Mouse (Mus musculus) adrenal gland, adult 8-10 months (tissue): Measurements from ENCODE around the gene Gm11397. TPM values are rescaled to one million over a fixed set of nuclear protein-coding genes. Genes with fewer than 3 reads are reported as not detected.
"Not testable (repeated sequence)": the region's sequence is repeated elsewhere in the genome, so short reads cannot be mapped to it uniquely, and the experiment has no call there.

ENCODE experiments used
- DNase-seq: peaks from one replicate; pipeline ENCODE4 v3.0.0; 2022
- total RNA-seq, 4 experiments: library from RNA; stranded (reverse); gene quantifications; 2 replicates each; pipeline ENCODE4 v1.2.4; 2022

The Gm11397 gene
- not detected for total RNA-seq

DNA sequence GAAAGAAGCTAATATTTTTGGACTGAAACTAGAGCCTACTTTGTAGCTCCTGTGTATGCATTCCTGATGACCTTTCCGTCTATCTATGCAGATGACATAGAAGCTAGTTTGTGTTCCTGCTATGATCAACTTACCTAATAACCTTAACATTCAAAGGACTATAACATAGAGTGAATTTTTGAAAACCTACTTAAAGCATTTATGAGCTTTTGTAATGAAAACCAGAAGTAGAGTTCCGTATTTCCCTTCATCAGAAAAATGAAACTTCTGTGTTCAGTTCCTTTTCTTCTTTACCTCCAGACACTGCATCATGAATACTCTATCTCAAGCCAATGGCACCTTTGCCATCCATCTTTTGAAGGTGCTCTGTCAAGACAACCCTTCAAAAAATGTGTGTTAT is at the start of gene Gm11397:
Gene Gm11397 (plus strand): TSS at position 301 of the 400 bp plus-strand sequence.
- DNase-seq, result not testable (repeated sequence)

DNA sequence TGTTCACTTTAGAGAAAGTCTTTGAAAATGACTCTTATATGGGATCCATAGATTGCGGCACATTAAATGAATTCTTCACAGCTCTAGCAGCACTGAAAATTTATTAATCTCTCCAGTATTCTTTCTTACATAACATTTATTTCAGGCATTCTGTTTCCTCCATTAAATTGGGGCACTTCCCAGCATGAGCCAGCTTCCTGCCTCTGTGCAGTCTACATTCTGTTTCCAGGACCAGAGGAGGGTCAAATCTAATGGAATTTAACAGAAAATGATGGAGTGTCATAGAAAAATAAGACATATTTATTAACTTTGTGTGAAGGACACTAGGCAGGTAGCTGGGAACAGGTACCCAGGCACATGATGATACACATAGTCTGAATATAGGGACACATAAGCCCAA is 38.9 kb upstream of the Gm11397 start:
- DNase-seq, result not testable (repeated sequence)

DNA sequence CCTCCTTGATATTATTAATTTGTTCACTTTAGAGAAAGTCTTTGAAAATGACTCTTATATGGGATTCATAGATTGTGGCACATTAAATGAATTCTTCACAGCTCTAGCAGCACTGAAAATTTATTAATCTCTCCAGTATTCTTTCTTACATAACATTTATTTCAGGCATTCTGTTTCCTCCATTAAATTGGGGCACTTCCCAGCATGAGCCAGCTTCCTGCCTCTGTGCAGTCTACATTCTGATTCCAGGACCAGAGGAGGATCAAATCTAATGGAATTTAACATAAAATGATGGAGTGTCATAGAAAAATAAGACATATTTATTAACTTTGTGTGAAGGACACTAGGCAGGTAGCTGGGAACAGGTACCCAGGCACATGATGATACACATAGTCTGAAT is 37.2 kb downstream of the Gm11397 start:
- DNase-seq, result not testable (repeated sequence)

Other genes with a start within 250 kb of the Gm11397 start
- gene Serpinb9c, start 236.0 kb upstream of the Gm11397 start, total RNA-seq, result not detected
- not detected for gene Serpinb9d, start 202.8 kb upstream of the Gm11397 start, total RNA-seq
- gene Serpinb9e, start 146.1 kb upstream of the Gm11397 start, total RNA-seq, result not detected
- not detected for gene Serpinb9f, start 71.7 kb upstream of the Gm11397 start, total RNA-seq
- gene Serpinb9g, start 89.0 kb downstream of the Gm11397 start, total RNA-seq, result not detected